Mouse (Mus musculus) frontal cortex, postnatal 10 days (tissue): ENCODE results near the gene Adgrf1.

Experiments used
- DNase-seq, 2 experiments: peaks; one replicate each; pipeline ENCODE4 v3.0.0; 2022; ENCODE audit warnings: low spot score in 2 of 2, mixed read lengths in 1 of 2

Adgrf1 gene

DNA sequence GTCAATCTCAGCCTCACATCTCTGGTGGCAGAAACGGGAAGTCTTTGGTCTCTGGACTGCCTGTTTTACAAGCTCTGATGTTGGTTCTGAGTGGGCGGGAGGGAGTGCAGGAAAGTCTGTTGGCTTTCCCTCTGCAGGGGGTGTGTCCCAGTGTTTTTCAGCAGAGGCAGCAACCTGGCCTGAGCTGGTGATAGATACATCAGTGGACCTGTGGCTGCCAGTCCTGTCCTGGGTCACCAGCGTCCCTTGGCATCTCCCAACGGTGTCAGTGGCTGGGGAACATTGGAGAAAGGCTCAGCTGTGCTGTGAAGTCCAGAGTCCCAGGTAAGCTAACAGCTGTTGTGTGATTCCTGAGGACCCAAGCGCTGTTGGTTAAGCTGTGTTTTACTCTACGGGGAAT, at the start of gene Adgrf1:
Gene Adgrf1, plus strand, starts transcription at position 169 of the 400 bp plus-strand sequence.
- no peak for DNase-seq

- DNase-seq = no peak
Observed at GRCm38 (mm10) chr17:43226101-43226500, 44.0 kb upstream of the Adgrf1 start.

- DNase-seq = peak; percentile 62 to 74
Observed at GRCm38 (mm10) chr17:43229621-43230513, 40.3 kb upstream of the Adgrf1 start.

- DNase-seq = no peak
Observed at GRCm38 (mm10) chr17:43230821-43231220, 39.3 kb upstream of the Adgrf1 start.

- DNase-seq = no peak
Observed at GRCm38 (mm10) chr17:43232769-43233168, 37.4 kb upstream of the Adgrf1 start.

DNA sequence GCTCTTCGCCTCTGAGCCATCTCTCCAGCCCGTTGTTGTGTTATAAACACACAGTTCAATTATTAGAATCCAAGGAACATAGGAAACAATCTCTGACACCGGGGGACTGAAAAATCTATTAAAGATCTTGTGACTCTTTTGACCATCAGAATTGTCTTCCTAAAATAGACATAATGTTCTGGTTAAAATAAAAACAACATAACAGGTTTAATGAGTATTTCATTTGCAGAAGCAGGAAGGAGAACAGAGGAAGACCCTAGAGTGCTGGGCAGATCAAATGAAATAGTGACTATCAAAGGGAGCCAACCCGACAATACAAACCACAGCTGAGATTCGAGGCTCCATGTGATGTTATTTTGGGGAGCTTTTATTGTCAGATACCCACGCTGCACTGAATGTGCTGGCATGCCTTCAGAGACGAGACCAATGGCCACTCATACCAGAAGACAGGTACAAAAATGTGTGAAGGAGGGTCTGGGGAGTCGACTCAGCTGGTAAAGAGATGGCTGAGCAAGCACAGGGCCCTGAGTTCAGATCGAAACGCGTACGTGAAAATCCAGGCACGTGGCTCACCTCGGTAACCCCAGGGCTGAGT, 33.4 kb upstream of the Adgrf1 start:
- DNase-seq = no peak

GRCm38 (mm10) chr17:43239035-43239434, 31.1 kb upstream of the Adgrf1 start:
- DNase-seq = no peak

GRCm38 (mm10) chr17:43241134-43241533, 29.0 kb upstream of the Adgrf1 start:
- DNase-seq = peak; percentile 26 to 30

- DNase-seq = no peak
Observed at GRCm38 (mm10) chr17:43242609-43243008, 27.5 kb upstream of the Adgrf1 start.

- no peak for DNase-seq
Observed at GRCm38 (mm10) chr17:43245364-43245763, 24.8 kb upstream of the Adgrf1 start.

DNA sequence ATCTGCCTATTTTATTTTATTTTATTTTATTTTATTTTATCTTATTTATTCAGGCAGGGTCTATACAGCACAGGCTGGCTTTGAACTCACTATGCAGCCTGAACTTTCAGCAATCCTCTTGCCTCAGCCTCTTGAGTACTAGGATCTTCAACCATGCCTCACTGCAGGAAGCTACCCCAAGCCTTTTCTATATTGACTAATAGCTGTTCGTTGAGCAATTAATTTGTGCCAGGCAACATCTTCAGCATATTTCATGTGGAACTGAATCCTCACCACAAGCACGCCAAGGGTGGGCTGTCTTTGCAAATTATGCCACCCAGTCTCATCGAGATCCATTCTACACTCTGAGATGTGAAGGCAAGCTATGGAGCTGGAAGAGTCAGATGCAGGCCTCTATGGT, 22.9 kb upstream of the Adgrf1 start:
- DNase-seq = no peak

DNA sequence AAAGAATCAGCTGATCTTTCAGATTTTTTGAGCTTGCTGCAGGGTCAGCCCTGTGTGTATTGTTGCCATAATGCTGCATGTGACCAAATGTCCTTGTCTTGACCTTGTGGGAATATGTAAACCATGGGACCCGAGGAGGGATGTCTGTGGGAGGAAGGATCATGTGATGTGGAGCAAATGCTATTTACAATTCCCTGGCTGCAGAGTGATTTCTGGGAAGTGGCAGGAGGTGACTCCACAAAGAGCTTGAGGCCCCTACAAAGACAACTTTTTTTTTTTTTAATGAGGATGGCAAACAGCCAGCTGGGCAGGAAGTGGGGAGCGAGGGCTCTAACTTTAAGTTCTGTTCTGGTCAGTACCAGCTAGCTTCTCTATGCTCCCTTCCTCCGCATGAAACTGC, 20.5 kb upstream of the Adgrf1 start:
- no peak for DNase-seq

DNA sequence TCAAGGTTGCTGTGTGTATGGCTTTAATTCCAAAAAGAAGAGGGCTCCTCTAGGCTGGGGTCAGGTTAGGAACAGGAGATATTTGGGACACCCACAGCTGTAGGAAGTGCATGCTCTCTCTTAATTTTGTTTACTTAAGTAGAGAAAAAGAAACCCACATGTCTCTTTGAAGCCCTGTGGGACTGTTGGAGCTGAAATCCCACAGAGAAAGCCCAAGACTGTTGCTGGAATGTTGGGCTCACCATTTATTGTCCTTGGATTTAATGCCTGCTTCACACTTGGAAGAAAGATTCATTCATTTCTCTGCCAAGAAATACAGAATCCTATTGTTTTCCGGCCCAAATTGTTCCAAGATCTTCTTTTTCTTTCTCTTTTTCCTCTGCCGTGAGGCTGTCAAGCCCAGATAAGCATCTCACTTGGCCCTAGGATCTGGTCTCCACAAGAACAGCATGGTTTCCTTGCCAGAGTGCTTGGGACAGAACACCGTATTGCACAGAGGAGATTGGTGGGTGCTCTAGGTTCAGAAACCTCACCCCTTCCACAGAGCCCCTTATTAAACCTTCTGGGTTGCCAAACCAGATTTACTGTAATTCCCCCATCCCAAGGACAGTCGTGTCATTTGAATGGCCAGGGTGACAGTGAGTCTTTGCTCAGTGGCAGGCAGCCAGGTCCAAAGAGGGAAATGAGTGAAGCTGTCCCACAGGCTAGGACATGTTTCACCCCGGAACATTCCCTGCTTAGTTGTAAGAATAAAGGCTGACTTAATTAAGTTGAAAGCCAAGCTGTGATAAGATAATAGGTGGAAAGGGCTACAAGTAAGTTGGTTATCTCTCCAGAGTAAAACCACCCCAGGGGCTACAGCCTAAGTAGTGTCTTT, 18.6 kb upstream of the Adgrf1 start:
- DNase-seq = no peak

- no peak for DNase-seq
Observed at GRCm38 (mm10) chr17:43252846-43253245, 17.3 kb upstream of the Adgrf1 start.

DNA sequence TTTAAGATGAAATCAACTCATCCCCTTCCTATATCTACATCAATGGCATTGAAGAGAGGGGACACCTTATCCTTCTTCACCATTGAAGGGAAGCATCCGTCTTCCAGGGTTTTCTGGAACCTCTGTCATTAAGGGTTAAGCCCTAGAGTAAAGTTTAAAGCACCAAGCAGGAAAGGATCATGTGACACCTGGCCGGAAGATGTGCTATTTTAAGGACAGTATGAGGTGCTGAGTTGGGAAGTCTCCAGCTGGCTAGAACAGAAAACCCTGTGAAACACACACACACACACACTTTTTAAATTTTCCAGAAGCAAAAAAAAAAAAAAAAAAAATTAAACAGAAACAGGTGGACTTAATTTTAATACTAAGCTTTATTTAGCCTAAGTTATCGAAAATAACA, 15.9 kb upstream of the Adgrf1 start:
- no peak for DNase-seq

- no peak for DNase-seq
Observed at GRCm38 (mm10) chr17:43256536-43257135, 13.5 kb upstream of the Adgrf1 start.

DNA sequence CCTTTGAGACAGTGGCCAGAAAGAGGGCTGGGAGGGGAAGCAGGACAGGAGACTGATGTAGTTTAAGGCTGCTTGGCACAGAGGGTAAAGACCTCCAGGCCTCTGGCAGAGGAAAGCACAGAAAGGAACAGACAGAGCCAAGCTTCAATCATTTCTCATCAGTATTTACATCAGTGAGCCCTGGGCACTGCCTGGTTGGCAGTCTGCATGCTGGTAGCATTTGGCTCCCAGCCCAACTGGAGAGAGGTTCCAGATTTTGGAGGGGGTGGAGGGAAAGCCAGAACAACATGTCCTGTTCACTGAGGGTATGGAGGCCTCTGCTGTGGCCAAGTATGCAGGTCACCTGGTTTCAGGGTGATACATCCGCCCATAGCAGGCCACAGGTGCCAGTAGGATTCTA, 12.4 kb upstream of the Adgrf1 start:
- peak in 1 of 2 experiments; percentile 16 for DNase-seq

DNA sequence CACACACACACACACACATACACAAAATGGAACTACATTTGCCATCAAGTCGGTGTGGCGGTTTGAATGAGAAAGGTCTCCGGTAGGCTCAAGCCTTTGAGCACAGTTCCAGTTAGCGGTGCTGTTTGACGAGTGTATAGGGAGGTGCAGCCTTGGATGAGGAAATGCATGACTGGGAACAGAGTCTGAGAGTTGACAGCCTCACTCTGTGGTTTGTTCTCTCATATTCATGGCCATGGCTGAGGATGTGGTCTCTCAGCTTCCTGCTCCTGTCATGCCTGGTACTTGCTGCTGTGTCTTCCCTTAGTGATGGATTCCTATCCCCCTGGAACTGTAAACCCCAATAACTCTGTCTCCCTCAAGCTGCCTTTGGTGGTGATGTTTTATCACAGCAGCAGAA, 8.2 kb upstream of the Adgrf1 start:
- no peak for DNase-seq

- DNase-seq = no peak
Observed at GRCm38 (mm10) chr17:43264739-43265138, 5.4 kb upstream of the Adgrf1 start.

DNA sequence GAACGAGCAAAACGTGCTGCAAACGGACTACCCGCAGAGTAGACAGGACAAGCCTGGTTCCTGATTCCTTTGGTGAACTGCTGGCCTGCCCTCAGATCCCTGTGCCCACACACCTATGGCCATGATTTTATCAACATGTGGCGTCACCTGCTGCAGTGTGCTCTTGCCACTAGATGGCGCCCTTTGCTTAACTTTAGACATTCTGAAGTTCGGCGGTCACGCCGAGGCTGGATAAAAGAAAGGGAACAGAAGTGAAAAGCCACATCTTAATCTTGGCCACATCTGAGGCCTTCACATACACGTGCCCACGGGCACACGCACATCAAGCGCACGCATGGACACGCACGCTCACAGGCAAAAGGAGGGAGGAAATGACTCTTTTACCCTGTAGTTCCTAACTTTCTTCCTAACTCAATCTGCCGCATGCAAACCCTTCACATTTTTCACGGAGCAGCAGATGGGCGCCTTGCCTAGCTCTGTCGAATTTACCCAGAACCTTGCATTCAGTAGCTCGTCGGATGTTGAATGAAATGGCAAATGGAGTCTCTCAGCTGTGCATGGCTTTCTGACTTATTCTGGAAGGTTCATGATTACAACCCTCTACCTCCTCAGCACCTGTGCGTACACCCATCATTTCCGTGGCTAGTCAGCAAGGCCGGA, 4.8 kb upstream of the Adgrf1 start:
- peak in 1 of 2 experiments; percentile 74 for DNase-seq

- no peak for DNase-seq
Observed at GRCm38 (mm10) chr17:43265944-43266343, 4.2 kb upstream of the Adgrf1 start.
